Mouse (Mus musculus) hindbrain, embryonic 11.5 days (tissue): Measurements from ENCODE around the gene Myef2. TPM values are rescaled to one million over a fixed set of nuclear protein-coding genes. Genes with fewer than 3 reads are reported as not detected.

ENCODE experiments used
- ATAC-seq: fragments of 200-750 bp; cut with Nextera tagmentation; 2 replicates; pipeline ENCODE4 v1.8.0; 2017; ENCODE audit warnings: mild to moderate bottlenecking, moderate TSS enrichment, moderate library complexity; ENCODE audit not compliant: low FRiP score
- DNase-seq: peaks from one replicate; pipeline ENCODE4 v3.0.0-alpha.2; 2015; ENCODE audit warnings: low spot score
- H3K27ac ChIP-seq: fragments of 300-500 bp; sonication (generic); 2 replicates; pipeline ENCODE4 v1.5.1; 2014; ENCODE audit warnings: mild to moderate bottlenecking, low read depth, low read length
- H3K27me3 ChIP-seq: fragments of 300-500 bp; sonication (generic); 2 replicates; pipeline ENCODE4 v1.6.1; 2014; ENCODE audit warnings: mild to moderate bottlenecking, low read length, moderate library complexity, mixed read lengths; ENCODE audit not compliant: control insufficient read depth, insufficient read depth
- H3K36me3 ChIP-seq: fragments of 300-500 bp; sonication (generic); 2 replicates; pipeline ENCODE4 v1.6.1; 2014; ENCODE audit warnings: mild to moderate bottlenecking, low read length, moderate library complexity, mixed read lengths; ENCODE audit not compliant: control insufficient read depth, insufficient read depth
- H3K4me1 ChIP-seq: fragments of 300-500 bp; sonication (generic); replicated peaks from 2 replicates; pipeline ENCODE4 v1.6.1; 2014; ENCODE audit warnings: low read length, mixed read lengths; ENCODE audit not compliant: control insufficient read depth, insufficient read depth
- H3K4me2 ChIP-seq: fragments of 300-500 bp; sonication (generic); replicated peaks from 2 replicates; pipeline ENCODE4 v1.6.1; 2014; ENCODE audit warnings: mild to moderate bottlenecking, low read depth, low read length
- H3K4me3 ChIP-seq: fragments of 300-500 bp; sonication (generic); 2 replicates; pipeline ENCODE4 v1.5.1; 2014; ENCODE audit warnings: low read depth, low read length
- H3K9ac ChIP-seq: fragments of 300-500 bp; sonication (generic); 2 replicates; pipeline ENCODE4 v1.6.1; 2014; ENCODE audit warnings: low read depth, low read length
- H3K9me3 ChIP-seq: fragments of 300-500 bp; sonication (generic); 2 replicates; pipeline ENCODE4 v1.6.1; 2016; ENCODE audit warnings: low read length; ENCODE audit not compliant: control insufficient read depth
- WGBS: fragments of 180-500 bp; shearing (Covaris S2); extraction: QIAGEN DNeasy Blood & Tissue Kit; methylation state at CpG from one replicate; pipeline ENCODE4 v1.1.7; 2014; 5-methylcytosine and 5-hydroxymethylcytosine counted together
- polyA plus RNA-seq: library from polyadenylated mRNA; unstranded; fragments of >200 nt; fragmentation: Nextera tagmentation; extraction: Ambion mirVana; gene quantifications from 2 replicates; pipeline ENCODE4 v1.2.1, GENCODE M21; 2014

Gene Myef2
- polyA plus RNA-seq, 1 experiment from 2014 or later = 261 TPM

DNA sequence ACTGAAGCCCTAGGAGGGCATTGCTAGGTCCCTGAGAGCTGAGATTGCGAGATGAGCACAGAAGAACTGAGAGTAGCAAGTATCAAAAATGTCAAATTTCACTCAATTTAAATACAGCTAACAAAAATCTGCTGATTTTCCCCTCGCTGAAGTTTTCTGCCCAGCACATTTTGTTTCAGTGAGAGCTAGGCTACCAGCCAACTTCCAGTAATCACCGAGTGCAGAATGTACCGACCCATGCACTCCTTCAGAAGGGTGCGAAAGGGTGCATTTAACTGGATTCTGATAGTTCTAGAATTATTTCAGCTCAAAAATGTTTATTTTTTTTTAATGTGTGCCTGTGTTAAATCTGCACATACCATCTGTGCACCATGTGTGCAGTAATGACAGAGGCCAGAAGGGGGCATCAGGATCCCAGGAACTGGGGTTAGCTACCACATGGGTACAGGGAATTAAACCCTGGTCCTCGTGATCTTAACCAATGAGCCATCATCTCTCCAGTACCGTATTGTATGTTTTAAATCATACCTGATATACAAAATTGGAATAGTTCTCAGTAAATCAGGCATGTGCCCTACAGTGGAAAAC lies 68.1 kb downstream of the Myef2 start:
- no peak overlapping the region for H3K4me2 ChIP-seq
- no peak overlapping the region for H3K9ac ChIP-seq
- H3K9me3 ChIP-seq = no peaks in the 10 kb centered on the region
- DNase-seq (no peak), ATAC-seq (no peak)
- WGBS = 93% methylated on average over 7 of the region's 7 CpGs
- H3K27me3 ChIP-seq = no peaks in the 10 kb centered on the region
- H3K4me1 ChIP-seq = no peaks in the 10 kb centered on the region
- no peak overlapping the region for H3K27ac ChIP-seq
- no peaks in the 10 kb centered on the region for H3K36me3 ChIP-seq
- H3K4me3 ChIP-seq = no peak overlapping the region

Other genes with a start within 250 kb of the Myef2 start
- gene Slc24a5, start 55.5 kb downstream of the Myef2 start, polyA plus RNA-seq = 5.6 TPM in 2 replicates
- not detected in 2 replicates for gene Ctxn2, start 13.0 kb upstream of the Myef2 start, polyA plus RNA-seq
- not detected in 2 replicates for gene Slc12a1, start 28.8 kb upstream of the Myef2 start, polyA plus RNA-seq
- 176 and 187 TPM in 2 replicates for gene Dut, start 123.5 kb upstream of the Myef2 start, polyA plus RNA-seq